Mouse (Mus musculus): Measurements from ENCODE around the gene Gm49416.

DNA sequence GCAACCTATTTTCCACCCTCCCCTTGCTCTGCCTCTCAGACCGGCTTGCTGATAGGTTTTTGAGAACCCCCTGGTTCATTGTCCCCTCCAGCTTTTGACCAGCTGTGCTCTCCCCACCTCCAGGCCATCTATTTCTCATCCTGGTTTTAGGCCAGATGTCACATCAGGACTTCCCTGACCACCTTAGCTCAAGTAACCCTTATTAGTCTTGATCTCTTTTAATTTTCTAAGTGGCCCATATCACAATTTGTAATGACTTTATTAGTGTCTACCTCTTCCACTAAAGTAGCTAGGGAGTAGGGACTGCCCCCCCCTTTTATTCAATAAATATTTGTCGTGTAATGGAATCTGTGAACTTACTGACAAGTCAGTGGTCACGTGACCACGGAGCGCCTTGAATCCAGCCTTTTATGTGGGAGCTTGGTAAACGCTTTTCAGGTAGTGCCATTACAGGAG is 32.1 kb downstream of the Gm49416 start:
- no peak for TF ChIP-seq POLR2A (IDR thresholded peaks at IDR 0.05; ENCODE audit: low read depth, low read length)
- no peak for TF ChIP-seq CTCF (IDR thresholded peaks at IDR 0.05; ENCODE audit: extremely low read depth, insufficient read depth, insufficient read length, insufficient replicate concordance)

All from spleen, adult 2 months (tissue).